Mouse (Mus musculus): Measurements from ENCODE around the gene Slc34a2. TPM values are rescaled to one million over a fixed set of nuclear protein-coding genes. Genes with fewer than 3 reads are reported as not detected.

Slc34a2 gene
- polyA plus RNA-seq (2012; rRNA removed), result 40.3 and 42.3 TPM in 2 replicates

GRCm38 (mm10) chr5:53037781-53038180 lies at the start of gene Slc34a2:
Gene Slc34a2 (plus strand): TSS chr5:53038081.
- Histone ChIP-seq H3K4me1 (ENCODE audit: control insufficient read depth, insufficient read depth, low read length) (no peaks in the 10 kb centered on the region), H3K36me3 (ENCODE audit: control insufficient read depth, insufficient read depth, low read length) (no peaks in the 10 kb centered on the region), H3K4me3 (ENCODE audit: control insufficient read depth, low read depth, low read length) (no peak within 1 kb of the TSS), H3K27ac (ENCODE audit: control insufficient read depth, insufficient read depth, low read depth, low read length) (no peak within 1 kb of the TSS), H3K27me3 (ENCODE audit: control insufficient read depth, insufficient read depth, low read length) (no peaks in the 10 kb centered on the region)
- TF ChIP-seq CTCF (IDR thresholded peaks at IDR 0.05; ENCODE audit: control insufficient read depth, insufficient read depth, insufficient replicate concordance, low read depth, low read length) (no peak), POLR2A (IDR thresholded peaks at IDR 0.05; ENCODE audit: control insufficient read depth, low read depth, low read length) (no peak)

GRCm38 (mm10) chr5:52990687-52991341 lies 47.1 kb upstream of the Slc34a2 start:
- Histone ChIP-seq H3K27ac (ENCODE audit: control insufficient read depth, insufficient read depth, low read depth, low read length) (no peak overlapping the region), H3K36me3 (ENCODE audit: control insufficient read depth, insufficient read depth, low read length) (no peaks in the 10 kb centered on the region), H3K27me3 (ENCODE audit: control insufficient read depth, insufficient read depth, low read length) (no peaks in the 10 kb centered on the region), H3K4me1 (ENCODE audit: control insufficient read depth, insufficient read depth, low read length) (0 out of 2 replicates have a peak, but pooled peaks cover 3% of the 10 kb centered on the region), H3K4me3 (ENCODE audit: control insufficient read depth, low read depth, low read length) (no peak overlapping the region)
- TF ChIP-seq POLR2A (IDR thresholded peaks at IDR 0.05; ENCODE audit: control insufficient read depth, low read depth, low read length) (no peak), CTCF (IDR thresholded peaks at IDR 0.05; ENCODE audit: control insufficient read depth, insufficient read depth, insufficient replicate concordance, low read depth, low read length) (no peak)

- no peaks in the 10 kb centered on the region for H3K27me3 ChIP-seq (ENCODE audit: control insufficient read depth, insufficient read depth, low read length)
- TF ChIP-seq POLR2A (IDR thresholded peaks at IDR 0.05; ENCODE audit: control insufficient read depth, low read depth, low read length) (no peak), CTCF (IDR thresholded peaks at IDR 0.05; ENCODE audit: control insufficient read depth, insufficient read depth, insufficient replicate concordance, low read depth, low read length) (no peak)
- H3K36me3 ChIP-seq (ENCODE audit: control insufficient read depth, insufficient read depth, low read length), result no peaks in the 10 kb centered on the region
- H3K4me3 ChIP-seq (ENCODE audit: control insufficient read depth, low read depth, low read length), result no peak overlapping the region
- H3K27ac ChIP-seq (ENCODE audit: control insufficient read depth, insufficient read depth, low read depth, low read length), result no peak overlapping the region
- peaks cover 6% of the 10 kb centered on the region for H3K4me1 ChIP-seq (ENCODE audit: control insufficient read depth, insufficient read depth, low read length)
Measured at GRCm38 (mm10) chr5:52992210-52992897, 45.5 kb upstream of the Slc34a2 start.

- TF ChIP-seq CTCF (IDR thresholded peaks at IDR 0.05; ENCODE audit: control insufficient read depth, insufficient read depth, insufficient replicate concordance, low read depth, low read length) (no peak), POLR2A (IDR thresholded peaks at IDR 0.05; ENCODE audit: control insufficient read depth, low read depth, low read length) (no peak)
- H3K4me3 ChIP-seq (ENCODE audit: control insufficient read depth, low read depth, low read length), result no peak overlapping the region
- H3K36me3 ChIP-seq (ENCODE audit: control insufficient read depth, insufficient read depth, low read length), result no peaks in the 10 kb centered on the region
- no peaks in the 10 kb centered on the region for H3K27me3 ChIP-seq (ENCODE audit: control insufficient read depth, insufficient read depth, low read length)
- H3K4me1 ChIP-seq (ENCODE audit: control insufficient read depth, insufficient read depth, low read length), result peaks cover 6% of the 10 kb centered on the region
- H3K27ac ChIP-seq (ENCODE audit: control insufficient read depth, insufficient read depth, low read depth, low read length), result no peak overlapping the region
Measured at GRCm38 (mm10) chr5:52993490-52994282, 44.2 kb upstream of the Slc34a2 start.

GRCm38 (mm10) chr5:52995461-52995860 lies 42.4 kb upstream of the Slc34a2 start:
- Histone ChIP-seq H3K27ac (ENCODE audit: control insufficient read depth, insufficient read depth, low read depth, low read length) (no peak overlapping the region), H3K36me3 (ENCODE audit: control insufficient read depth, insufficient read depth, low read length) (no peaks in the 10 kb centered on the region), H3K4me3 (ENCODE audit: control insufficient read depth, low read depth, low read length) (no peak overlapping the region), H3K27me3 (ENCODE audit: control insufficient read depth, insufficient read depth, low read length) (no peaks in the 10 kb centered on the region), H3K4me1 (ENCODE audit: control insufficient read depth, insufficient read depth, low read length) (peaks cover 6% of the 10 kb centered on the region)
- TF ChIP-seq POLR2A (IDR thresholded peaks at IDR 0.05; ENCODE audit: control insufficient read depth, low read depth, low read length), result no peak
- TF ChIP-seq CTCF (IDR thresholded peaks at IDR 0.05; ENCODE audit: control insufficient read depth, insufficient read depth, insufficient replicate concordance, low read depth, low read length), result no peak

- no peaks in the 10 kb centered on the region for H3K36me3 ChIP-seq (ENCODE audit: control insufficient read depth, insufficient read depth, low read length)
- no peak for TF ChIP-seq POLR2A (IDR thresholded peaks at IDR 0.05; ENCODE audit: control insufficient read depth, low read depth, low read length)
- TF ChIP-seq CTCF (IDR thresholded peaks at IDR 0.05; ENCODE audit: control insufficient read depth, insufficient read depth, insufficient replicate concordance, low read depth, low read length), result no peak
- no peak overlapping the region for H3K27ac ChIP-seq (ENCODE audit: control insufficient read depth, insufficient read depth, low read depth, low read length)
- H3K4me3 ChIP-seq (ENCODE audit: control insufficient read depth, low read depth, low read length), result no peak overlapping the region
- H3K27me3 ChIP-seq (ENCODE audit: control insufficient read depth, insufficient read depth, low read length), result no peaks in the 10 kb centered on the region
- H3K4me1 ChIP-seq (ENCODE audit: control insufficient read depth, insufficient read depth, low read length), result peaks cover 6% of the 10 kb centered on the region
Measured at GRCm38 (mm10) chr5:52996145-52996544, 41.7 kb upstream of the Slc34a2 start.

- Histone ChIP-seq H3K4me1 (ENCODE audit: control insufficient read depth, insufficient read depth, low read length) (peaks cover 6% of the 10 kb centered on the region), H3K27me3 (ENCODE audit: control insufficient read depth, insufficient read depth, low read length) (no peaks in the 10 kb centered on the region), H3K36me3 (ENCODE audit: control insufficient read depth, insufficient read depth, low read length) (no peaks in the 10 kb centered on the region), H3K27ac (ENCODE audit: control insufficient read depth, insufficient read depth, low read depth, low read length) (no peak overlapping the region), H3K4me3 (ENCODE audit: control insufficient read depth, low read depth, low read length) (no peak overlapping the region)
- no peak for TF ChIP-seq CTCF (IDR thresholded peaks at IDR 0.05; ENCODE audit: control insufficient read depth, insufficient read depth, insufficient replicate concordance, low read depth, low read length)
- TF ChIP-seq POLR2A (IDR thresholded peaks at IDR 0.05; ENCODE audit: control insufficient read depth, low read depth, low read length), result no peak
Measured at GRCm38 (mm10) chr5:52996601-52997000, 41.3 kb upstream of the Slc34a2 start.

Data from testis, adult 2 months (tissue).